Mouse (Mus musculus) neural tube, embryonic 14.5 days (tissue): ENCODE data around the gene Chpt1. TPM values are rescaled to one million over a fixed set of nuclear protein-coding genes. Genes with fewer than 3 reads are reported as not detected.

ENCODE experiments used
- ATAC-seq: fragments of 200-750 bp; cut with Nextera tagmentation; 2 replicates; pipeline ENCODE4 v1.8.0; 2017; ENCODE audit warnings: low read depth, mild to moderate bottlenecking, moderate TSS enrichment, moderate library complexity
- H3K27ac ChIP-seq: fragments of 300-500 bp; sonication (generic); 2 replicates; pipeline ENCODE4 v1.5.1; 2014; ENCODE audit warnings: low read depth, mild to moderate bottlenecking, control low read depth, low read length, moderate library complexity, mixed read lengths
- H3K27me3 ChIP-seq: fragments of 300-500 bp; sonication (generic); 2 replicates; pipeline ENCODE4 v1.6.1; 2014; ENCODE audit warnings: low read length; ENCODE audit not compliant: control insufficient read depth, insufficient read depth
- H3K36me3 ChIP-seq: fragments of 300-500 bp; sonication (generic); 2 replicates; pipeline ENCODE4 v1.6.1; 2014; ENCODE audit warnings: low read length, mixed read lengths; ENCODE audit not compliant: control insufficient read depth, insufficient read depth
- H3K4me1 ChIP-seq: fragments of 300-500 bp; sonication (generic); 2 replicates; pipeline ENCODE4 v1.6.1; 2014; ENCODE audit warnings: low read length; ENCODE audit not compliant: control insufficient read depth, insufficient read depth
- H3K4me2 ChIP-seq: fragments of 300-500 bp; sonication (generic); 2 replicates; pipeline ENCODE4 v1.6.1; 2014; ENCODE audit warnings: mild to moderate bottlenecking, low read depth, low read length, control low read depth
- H3K4me3 ChIP-seq: fragments of 300-500 bp; sonication (generic); 2 replicates; pipeline ENCODE4 v1.5.1; 2014; ENCODE audit warnings: low read depth, low read length, control low read depth, mixed read lengths
- H3K9ac ChIP-seq: fragments of 300-500 bp; sonication (generic); replicated peaks from 2 replicates; pipeline ENCODE4 v1.6.1; 2014; ENCODE audit warnings: low read depth, mild to moderate bottlenecking, control low read depth, low read length, mixed read lengths
- H3K9me3 ChIP-seq: fragments of 300-500 bp; sonication (generic); 2 replicates; pipeline ENCODE4 v1.6.1; 2016; ENCODE audit warnings: low read length; ENCODE audit not compliant: control insufficient read depth
- WGBS: fragments of 180-500 bp; shearing (Covaris S2); extraction: QIAGEN DNeasy Blood & Tissue Kit; methylation state at CpG from one replicate; pipeline ENCODE4 v1.1.7; 2014; 5-methylcytosine and 5-hydroxymethylcytosine counted together
- polyA plus RNA-seq: library from polyadenylated mRNA; unstranded; fragments of >200 nt; fragmentation: Nextera tagmentation; extraction: Ambion mirVana; gene quantifications from 2 replicates; pipeline ENCODE4 v1.2.1, GENCODE M21; 2014

Gene Chpt1
- polyA plus RNA-seq, 1 experiment from 2014 or later = 15.2 TPM

GRCm38 (mm10) chr10:88514495-88514894, 10.6 kb upstream of the Chpt1 start:
- whole genome bisulfite sequencing = 42% methylated on average over 2 of the region's 2 CpGs
- Histone ChIP-seq H3K4me3 (no peak overlapping the region), H3K36me3 (no peaks in the 10 kb centered on the region), H3K4me1 (no peaks in the 10 kb centered on the region), H3K4me2 (no peak overlapping the region), H3K9me3 (no peaks in the 10 kb centered on the region), H3K27me3 (no peaks in the 10 kb centered on the region), H3K27ac (no peak overlapping the region), H3K9ac (no peak overlapping the region)
- ATAC-seq = no peak

GRCm38 (mm10) chr10:88513574-88514135, 9.8 kb upstream of the Chpt1 start:
- no peaks in the 10 kb centered on the region for H3K9me3 ChIP-seq
- no peak overlapping the region for H3K4me2 ChIP-seq
- ATAC-seq = no peak
- no peak overlapping the region for H3K4me3 ChIP-seq
- WGBS = 75% methylated on average over 8 of the region's 8 CpGs
- H3K36me3 ChIP-seq = no peaks in the 10 kb centered on the region
- no peak overlapping the region for H3K9ac ChIP-seq
- no peaks in the 10 kb centered on the region for H3K27me3 ChIP-seq
- no peak overlapping the region for H3K27ac ChIP-seq
- H3K4me1 ChIP-seq = no peaks in the 10 kb centered on the region

- WGBS = 93% methylated on average over 9 of the region's 9 CpGs
- H3K27ac ChIP-seq = no peak overlapping the region
- H3K4me3 ChIP-seq = no peak overlapping the region
- no peak for ATAC-seq
- H3K27me3 ChIP-seq = no peaks in the 10 kb centered on the region
- no peak overlapping the region for H3K4me2 ChIP-seq
- no peak overlapping the region for H3K9ac ChIP-seq
- H3K4me1 ChIP-seq = no peaks in the 10 kb centered on the region
- H3K9me3 ChIP-seq = no peaks in the 10 kb centered on the region
- no peaks in the 10 kb centered on the region for H3K36me3 ChIP-seq
Measured at GRCm38 (mm10) chr10:88511355-88511754, 7.5 kb upstream of the Chpt1 start.

GRCm38 (mm10) chr10:88510503-88511271, 6.8 kb upstream of the Chpt1 start:
- H3K9ac ChIP-seq = no peak overlapping the region
- no peaks in the 10 kb centered on the region for H3K27me3 ChIP-seq
- no peaks in the 10 kb centered on the region for H3K4me1 ChIP-seq
- no peak overlapping the region for H3K4me3 ChIP-seq
- 75% methylated on average over 12 of the region's 12 CpGs for WGBS
- no peak overlapping the region for H3K27ac ChIP-seq
- H3K9me3 ChIP-seq = no peaks in the 10 kb centered on the region
- no peak overlapping the region for H3K4me2 ChIP-seq
- H3K36me3 ChIP-seq = no peaks in the 10 kb centered on the region
- ATAC-seq = no peak

- H3K27me3 ChIP-seq = no peaks in the 10 kb centered on the region
- H3K27ac ChIP-seq = no peak overlapping the region
- no peaks in the 10 kb centered on the region for H3K36me3 ChIP-seq
- no peaks in the 10 kb centered on the region for H3K9me3 ChIP-seq
- no peak overlapping the region for H3K4me3 ChIP-seq
- WGBS = 75% methylated on average over 7 of the region's 7 CpGs
- H3K9ac ChIP-seq = no peak overlapping the region
- no peak overlapping the region for H3K4me2 ChIP-seq
- H3K4me1 ChIP-seq = 0 out of 2 replicates have a peak, but pooled peaks cover 3% of the 10 kb centered on the region
- ATAC-seq = no peak
Measured at GRCm38 (mm10) chr10:88507691-88508143, 3.8 kb upstream of the Chpt1 start.

- 61% methylated on average over 5 of the region's 5 CpGs for WGBS
- Histone ChIP-seq H3K36me3 (no peaks in the 10 kb centered on the region), H3K9ac (no peak overlapping the region), H3K27me3 (no peaks in the 10 kb centered on the region), H3K4me3 (no peak overlapping the region), H3K4me1 (peaks cover 3% of the 10 kb centered on the region; the same call in 1 of the 2 replicates), H3K9me3 (no peaks in the 10 kb centered on the region), H3K4me2 (no peak overlapping the region), H3K27ac (no peak overlapping the region)
- no peak for ATAC-seq
Measured at GRCm38 (mm10) chr10:88505256-88505655, 1.4 kb upstream of the Chpt1 start.

GRCm38 (mm10) chr10:88504481-88504880, 608 bp upstream of the Chpt1 start:
- ATAC-seq = no peak
- Histone ChIP-seq H3K4me2 (peak overlapping the region; percentile 83), H3K4me3 (no peak overlapping the region), H3K27ac (no peak overlapping the region), H3K9ac (no peak overlapping the region), H3K36me3 (no peaks in the 10 kb centered on the region), H3K9me3 (no peaks in the 10 kb centered on the region), H3K27me3 (no peaks in the 10 kb centered on the region), H3K4me1 (peaks cover 3% of the 10 kb centered on the region; the same call in 1 of the 2 replicates)
- WGBS = 58% methylated on average over 3 of the region's 3 CpGs

- ATAC-seq = peak; percentile 6; the same call in 1 of the 2 replicates
- Histone ChIP-seq H3K36me3 (no peaks in the 10 kb centered on the region), H3K4me1 (peaks cover 3% of the 10 kb centered on the region; the same call in 1 of the 2 replicates), H3K27me3 (no peaks in the 10 kb centered on the region), H3K9ac (peak overlapping the region; percentile 86), H3K4me2 (peak overlapping the region; percentile 83), H3K4me3 (peak overlapping the region; percentile 75), H3K27ac (no peak overlapping the region), H3K9me3 (no peaks in the 10 kb centered on the region)
- WGBS = 64% methylated on average over 4 of the region's 4 CpGs
Measured at GRCm38 (mm10) chr10:88502919-88503318, 954 bp downstream of the Chpt1 start.
